Mouse (Mus musculus) ovary, postnatal 10 days (tissue): ENCODE results near the gene Specc1.

ENCODE experiments used
- DNase-seq: peaks from one replicate; pipeline ENCODE4 v3.0.0; 2022; ENCODE audit warnings: low spot score

Gene Specc1

DNA sequence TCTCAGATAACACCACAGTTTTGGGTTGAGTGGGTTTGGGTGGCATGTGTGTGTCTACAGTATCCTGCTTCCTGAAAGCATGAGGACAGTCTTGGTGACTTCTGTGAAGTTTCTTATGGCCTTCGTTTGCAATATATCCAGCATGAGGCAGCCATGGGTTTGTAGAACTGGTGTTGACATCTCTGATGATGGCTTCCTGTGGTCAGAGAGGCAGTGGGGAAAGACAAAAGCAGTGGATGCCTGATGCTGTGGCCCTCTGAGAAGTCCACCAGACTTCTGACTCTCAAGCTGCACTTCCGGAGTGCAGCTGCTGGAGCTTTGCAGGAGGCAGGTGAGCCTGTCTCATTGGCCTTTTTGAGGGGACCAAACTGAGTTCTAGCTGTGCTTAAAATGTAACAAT lies 60.4 kb downstream of the Specc1 start:
- DNase-seq, result no peak

DNA sequence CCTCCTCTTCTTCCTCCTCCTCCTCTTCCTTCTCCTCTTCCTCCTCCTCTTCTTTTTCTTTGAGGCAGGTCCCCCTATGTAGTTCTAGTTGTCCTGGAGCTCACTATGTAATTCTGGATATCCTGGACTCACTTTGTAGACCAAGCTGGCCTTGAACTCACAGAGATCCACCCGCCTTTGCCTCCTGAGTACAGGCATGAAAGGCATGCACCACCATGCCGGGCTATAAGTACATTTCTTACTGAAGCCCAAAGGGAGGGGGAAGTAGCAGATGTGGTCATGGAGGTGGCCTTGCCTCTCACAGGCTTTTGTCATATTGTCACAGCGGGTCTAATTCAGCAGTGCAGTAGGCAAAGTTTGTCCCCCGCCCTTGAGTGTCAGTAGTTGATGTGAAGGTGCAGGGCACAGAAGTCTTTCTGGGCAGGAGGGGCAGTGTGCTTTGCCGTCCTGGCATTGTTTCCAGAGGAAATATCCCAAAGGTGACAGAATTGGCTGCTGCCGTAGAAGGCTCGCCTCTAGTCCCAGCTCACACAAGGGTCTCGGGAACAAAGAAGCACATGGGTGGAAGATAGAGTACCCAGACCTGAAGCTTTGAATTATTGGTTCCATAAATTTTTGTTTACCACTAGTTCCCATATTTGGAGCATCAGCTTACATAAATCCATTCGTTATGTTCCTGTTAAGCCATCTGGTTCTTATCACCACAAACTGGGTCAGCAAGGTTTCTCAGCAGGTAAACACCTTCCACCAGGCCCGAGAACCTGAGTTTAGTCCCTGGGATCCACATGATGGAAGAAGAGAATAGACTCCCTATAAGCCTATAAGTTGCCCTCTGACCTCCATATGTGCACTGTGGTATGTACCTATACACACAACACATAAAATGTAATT lies 62.0 kb downstream of the Specc1 start:
- DNase-seq, result no peak

DNA sequence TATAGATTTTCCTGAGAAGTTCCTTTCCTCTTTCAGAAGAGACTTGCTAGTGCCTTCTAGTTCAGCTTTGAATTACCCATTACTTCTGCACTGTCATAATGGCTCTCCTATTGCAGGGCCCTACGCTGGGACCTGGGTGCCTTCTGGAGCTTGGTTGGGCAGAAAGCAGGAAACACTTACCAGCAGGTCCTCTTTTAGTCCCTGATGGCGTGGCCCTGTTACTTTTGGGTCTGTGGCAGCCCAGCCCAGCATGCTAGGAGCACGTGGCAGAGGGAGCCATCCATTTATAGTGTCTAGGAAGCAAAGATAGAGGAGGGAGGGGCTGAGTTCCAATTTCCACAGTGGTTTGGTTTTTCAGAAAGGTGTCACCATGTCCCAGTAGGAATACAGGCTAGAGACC lies 63.3 kb downstream of the Specc1 start:
- no peak for DNase-seq

DNA sequence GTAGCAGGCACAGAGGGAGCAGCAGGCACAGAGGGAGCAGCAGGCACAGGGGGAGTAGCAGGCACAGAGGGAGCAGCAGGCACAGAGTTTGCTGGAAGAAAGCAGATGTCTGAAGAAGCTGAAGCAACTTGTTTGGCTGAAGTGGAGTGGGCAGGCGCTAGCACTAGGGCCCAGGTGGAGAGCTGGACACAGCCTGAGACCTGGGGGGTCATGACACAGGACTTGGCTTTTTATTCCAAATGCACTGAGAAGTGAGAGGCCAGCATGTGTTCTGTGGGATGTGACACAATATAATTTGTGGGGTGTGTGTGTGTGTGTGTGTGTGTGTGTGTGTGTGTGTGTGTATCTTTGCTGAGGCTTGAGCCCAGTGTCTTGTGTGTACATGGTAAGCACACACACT lies 64.3 kb downstream of the Specc1 start:
- DNase-seq, result no peak

DNA sequence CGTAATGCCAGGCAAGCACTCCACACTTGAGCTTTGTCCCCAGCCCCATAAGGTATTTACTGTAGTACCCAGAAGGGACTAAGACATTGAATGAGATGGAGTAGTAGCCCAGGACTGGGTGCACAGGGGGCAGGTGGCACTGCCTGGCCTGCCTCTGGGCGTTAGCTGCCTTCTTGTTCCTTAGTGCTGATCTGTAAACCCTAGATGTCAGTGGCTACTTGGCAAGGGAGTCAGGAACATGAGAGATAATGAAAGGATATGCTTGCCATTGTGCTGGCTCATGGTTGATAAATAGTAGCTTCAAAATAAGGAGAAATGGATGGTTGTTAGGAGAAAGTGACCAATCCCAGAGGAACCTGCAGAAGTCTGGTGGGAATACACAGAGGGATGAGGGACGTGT lies 65.5 kb downstream of the Specc1 start:
- no peak for DNase-seq

DNA sequence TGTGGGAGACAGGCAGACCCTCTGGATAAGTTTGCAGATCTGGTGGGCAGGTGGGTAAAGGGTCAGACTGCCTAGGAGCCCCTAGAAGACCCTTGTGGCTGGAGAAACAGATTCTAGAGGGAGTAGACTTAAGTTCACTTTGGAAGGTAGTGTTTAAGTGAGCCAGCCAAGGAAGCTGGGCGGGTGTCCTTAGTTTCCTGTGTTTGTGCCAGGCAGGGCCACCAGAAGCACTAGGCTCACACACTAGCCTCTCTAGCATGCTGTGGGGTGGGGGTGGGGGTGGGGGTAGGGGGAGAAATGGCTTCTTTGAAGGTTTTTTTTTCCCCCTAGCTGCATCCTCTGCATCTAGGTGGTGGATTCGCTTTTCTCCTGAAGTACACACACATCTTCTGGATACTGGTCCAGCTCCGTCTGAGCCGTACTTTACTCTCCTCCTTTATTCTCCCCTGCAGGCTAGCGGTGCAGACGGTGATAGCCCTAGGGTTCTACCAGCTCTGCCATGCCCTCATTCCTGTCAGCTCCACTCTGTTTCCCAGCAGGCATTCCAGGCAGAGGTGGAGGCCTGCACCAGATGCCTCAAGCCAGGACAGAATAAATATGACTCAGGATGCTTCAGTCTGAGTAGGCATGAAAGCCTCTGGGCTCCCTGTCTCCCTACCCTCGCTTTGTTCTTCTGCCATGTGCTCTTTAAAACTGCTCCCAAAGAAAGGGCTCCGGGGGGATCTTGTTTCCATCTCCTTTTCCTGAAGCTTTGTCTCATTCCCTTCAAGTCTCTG lies 66.3 kb downstream of the Specc1 start:
- no peak for DNase-seq

DNA sequence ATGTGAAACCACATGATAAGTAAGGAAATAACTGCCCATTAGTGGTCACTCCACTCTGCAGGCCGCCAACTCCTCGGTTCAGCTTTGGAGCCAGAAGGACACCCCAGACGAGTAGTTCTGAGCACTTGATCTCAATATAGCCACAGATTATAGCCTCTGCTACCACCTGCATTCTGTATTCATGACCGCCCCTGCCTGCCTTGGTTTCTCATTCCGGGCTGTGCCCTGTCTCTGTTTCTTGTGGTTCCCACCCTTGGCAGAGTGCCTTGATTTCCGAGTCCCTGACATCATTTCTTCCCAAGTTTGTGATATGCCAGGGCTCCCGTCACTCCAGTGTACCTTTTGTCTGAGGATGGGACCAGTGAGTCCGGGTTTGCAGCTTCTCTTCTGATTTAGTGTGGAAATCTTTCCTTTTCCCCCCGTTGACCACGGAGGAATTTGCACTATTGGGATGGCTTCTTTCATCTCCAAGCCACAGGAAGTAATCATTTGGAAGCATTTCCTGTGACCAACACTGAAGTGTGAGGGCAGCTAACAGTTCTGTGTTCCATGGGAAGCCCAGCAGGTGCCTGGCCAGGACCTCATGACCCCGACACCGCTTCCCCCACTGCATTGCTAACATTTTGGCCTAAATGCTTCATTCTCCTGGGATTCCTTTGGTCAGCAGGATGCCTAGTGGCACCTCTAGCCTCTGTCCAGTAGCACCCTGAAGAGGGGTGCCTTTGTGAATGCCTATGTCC lies 67.1 kb downstream of the Specc1 start:
- no peak for DNase-seq

DNA sequence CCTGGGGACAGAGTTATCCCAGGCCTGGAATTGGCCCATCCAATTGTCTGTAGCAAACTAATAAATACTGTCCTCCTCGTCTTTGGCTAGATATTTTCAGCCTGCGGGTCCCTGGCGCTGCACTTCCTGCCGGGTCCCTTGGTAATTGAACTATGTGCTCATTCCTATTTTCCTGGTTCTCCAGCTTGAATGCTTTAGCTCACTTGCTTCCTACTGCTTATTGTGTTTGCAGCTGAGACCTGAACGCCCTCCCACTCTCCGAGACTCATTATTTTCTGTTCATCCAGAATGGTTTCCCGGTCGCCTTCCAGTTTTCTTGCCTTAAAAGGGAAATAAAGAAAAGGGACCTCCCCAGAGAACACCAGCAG lies 67.7 kb downstream of the Specc1 start:
- no peak for DNase-seq

DNA sequence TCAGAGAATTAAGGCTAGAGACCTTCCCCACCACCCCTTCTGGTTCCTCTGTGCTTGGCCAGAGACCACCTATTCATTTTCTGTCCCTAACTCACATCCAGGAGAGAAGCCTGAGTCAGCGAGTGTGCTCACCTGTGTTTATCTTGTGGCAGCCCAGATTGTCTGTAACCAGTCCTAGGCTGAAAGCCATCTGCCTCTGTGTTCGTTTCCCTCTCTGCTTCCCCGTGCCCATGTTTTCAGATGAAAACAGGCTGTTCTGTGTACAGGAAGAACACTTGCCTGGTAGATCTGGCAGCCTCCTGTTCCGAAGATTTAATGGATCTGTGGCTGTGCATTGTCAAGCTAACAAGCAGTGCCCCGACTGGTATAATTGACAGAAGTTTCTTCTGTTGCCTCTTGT lies 68.4 kb downstream of the Specc1 start:
- no peak for DNase-seq

DNA sequence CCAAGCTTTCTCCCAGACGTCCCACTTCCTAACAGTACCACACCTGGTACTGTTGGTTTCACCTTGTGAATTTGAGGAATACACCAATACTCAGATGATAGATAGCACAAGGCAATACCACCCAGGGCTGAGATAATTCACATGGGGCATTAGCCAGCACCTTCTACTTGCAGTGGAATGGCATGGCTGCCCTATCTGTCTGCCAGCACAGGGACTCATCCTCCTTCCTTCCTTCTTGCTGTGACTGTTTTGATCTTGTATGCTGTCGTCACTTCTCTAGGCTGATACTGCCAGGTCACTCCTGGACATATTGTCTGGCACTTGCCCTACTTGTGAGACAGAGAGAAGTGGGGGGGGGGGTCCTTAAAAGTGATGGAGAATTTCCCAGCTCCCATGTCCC lies 69.2 kb downstream of the Specc1 start:
- no peak for DNase-seq

DNA sequence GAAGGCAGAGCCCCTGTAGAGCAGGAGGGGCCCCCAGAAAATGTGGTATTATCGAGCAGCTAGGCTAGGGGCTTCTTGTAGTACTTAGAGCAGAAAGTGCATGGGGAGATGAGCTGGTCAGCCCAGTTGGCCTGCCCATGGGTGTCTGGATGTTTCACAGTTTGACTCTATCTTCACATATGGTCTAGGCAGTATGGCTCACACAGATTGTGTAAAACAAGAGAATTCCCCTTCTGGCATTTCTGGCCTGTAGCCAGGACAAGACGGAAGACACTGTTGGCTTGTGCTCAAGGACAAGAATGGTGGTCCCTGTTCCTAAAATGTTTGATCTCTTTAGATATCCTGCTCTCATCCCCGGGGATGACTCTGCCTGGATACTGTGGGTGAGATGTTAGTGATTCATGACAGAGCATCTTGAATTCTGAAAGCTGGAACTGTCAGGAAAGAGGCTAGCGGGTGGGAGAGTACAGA lies 69.8 kb downstream of the Specc1 start:
- no peak for DNase-seq

DNA sequence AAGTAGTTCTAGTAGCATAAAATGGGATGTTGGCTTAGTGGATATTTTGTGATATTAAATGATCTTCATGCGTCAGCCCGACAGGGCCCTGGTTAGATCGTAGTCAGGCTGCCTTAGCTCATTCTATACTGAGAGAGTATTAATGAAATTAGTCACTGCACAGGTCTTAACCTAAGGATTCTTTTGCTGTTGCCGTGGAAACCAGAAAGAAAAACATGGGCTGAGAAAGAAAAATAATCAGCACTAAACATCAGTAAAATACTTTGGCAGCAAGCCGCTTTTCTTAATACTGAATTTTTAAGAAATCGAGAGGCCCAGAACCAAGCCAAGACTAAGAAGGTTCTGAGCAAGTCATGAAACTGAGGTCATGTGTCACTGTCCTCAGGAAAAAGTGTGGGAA lies 70.7 kb downstream of the Specc1 start:
- DNase-seq, result no peak

DNA sequence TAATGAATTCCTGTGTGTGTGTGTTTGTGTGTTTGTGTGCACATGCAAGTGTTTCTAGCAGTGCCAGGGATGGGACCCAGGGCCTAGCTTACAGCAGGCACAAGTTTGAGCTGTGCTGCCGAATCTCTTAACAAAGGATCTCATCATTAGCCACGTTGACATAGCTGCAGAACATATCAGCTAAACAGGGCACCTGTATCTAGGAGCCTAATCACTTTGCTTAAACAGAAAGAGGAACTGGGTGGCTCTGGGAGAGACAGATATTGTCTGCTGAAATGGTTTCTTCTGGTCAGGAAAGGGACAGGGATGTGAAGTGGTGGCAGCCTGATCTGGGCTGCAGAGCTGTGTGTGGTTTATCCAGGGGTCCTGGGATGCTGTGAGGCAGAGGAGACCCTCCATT lies 71.1 kb downstream of the Specc1 start:
- no peak for DNase-seq

DNA sequence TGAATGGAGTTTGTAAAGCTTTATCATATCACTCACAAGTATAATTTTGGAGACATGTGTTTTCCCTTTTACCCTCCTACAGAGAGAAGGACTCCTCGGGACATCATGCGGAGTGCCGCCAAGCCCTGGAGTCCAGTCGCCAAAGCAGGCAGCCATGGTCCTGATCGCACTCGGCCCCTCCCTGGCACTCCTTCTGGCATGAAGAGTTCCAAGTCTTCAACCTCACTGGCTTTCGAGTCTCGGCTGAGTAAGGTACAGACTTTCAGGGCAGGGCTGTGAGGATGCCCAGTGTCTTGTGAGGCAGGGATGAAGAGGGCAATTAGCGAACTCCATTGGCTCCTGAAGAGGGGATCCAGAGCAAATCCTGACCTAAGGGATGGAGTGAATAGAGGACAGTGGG lies 72.6 kb downstream of the Specc1 start:
- DNase-seq, result no peak

DNA sequence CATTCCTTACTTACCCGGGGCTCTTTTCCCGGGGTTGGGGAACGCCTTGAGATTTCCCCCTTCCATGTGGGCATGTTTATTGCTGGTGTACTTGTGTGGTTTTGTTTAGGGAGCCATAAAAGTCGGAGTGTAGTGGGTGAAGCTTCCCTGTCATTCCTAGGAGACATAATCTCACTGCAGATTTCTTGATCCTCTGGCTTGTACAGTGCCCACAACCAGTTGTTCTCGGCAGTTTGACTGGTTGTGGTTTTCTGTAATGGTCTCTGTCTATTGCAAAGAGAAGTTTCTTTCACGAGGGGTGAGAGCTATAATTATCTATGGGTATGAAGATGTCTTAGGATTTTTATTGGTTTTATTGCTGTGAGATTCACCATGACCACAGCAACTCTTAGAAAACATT lies 78.0 kb downstream of the Specc1 start:
- no peak for DNase-seq

DNA sequence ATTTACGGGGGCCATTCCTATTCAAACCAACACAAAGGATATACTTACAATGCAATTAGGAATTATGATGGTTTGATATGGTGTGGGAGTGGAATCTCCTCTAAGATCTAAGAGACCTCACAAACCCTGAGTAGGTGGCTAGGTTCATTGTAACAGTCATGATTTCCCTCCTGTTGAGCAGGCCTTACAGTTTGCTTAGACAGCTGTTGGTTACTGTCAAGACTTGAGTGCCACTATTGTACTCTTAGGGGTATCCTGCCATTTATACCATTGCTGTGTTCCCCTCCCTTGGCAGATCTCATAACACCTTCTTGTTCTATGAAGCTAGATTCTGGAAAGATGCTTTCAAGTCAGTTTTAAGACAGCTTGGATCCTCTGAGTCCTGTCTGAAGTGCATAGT lies 78.7 kb downstream of the Specc1 start:
- DNase-seq, result no peak

DNA sequence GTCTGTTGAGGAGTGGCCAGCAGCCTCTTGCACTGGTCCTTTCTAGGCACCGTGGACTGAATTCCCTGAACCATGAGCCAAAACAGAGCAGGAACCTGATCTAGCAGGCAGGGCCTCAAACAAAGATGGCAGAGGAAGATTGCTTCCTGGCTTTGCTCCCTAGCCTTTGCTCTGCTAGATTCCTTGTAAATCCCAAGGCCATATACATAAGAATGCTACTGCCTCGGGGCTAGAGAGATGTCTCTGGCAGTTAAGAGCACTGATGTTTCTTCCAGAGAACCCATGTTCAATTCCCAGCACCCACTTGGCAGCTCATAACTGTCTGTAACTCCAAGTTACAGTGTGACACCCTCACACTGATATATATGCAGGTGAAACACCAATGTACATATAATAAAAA lies 83.6 kb downstream of the Specc1 start:
- no peak for DNase-seq

DNA sequence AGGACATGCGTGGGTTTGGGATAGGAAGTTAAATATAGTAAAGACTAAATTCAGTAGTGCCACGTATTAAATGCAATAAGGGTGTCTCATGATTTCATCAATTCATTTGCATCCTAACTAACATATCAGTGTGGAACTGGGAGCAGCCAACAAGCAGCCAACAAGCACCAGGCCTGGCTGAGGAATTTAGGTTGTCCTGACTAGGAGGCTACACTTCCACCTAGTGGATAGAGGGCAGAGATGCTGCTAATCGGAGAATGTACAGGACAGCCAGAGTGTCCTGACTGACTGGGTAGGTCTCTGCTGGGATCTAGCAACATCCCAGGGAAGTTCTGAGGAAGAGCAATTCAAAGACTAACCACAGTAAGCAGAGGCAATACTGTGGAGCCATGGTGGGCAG lies 88.1 kb downstream of the Specc1 start:
- no peak for DNase-seq

DNA sequence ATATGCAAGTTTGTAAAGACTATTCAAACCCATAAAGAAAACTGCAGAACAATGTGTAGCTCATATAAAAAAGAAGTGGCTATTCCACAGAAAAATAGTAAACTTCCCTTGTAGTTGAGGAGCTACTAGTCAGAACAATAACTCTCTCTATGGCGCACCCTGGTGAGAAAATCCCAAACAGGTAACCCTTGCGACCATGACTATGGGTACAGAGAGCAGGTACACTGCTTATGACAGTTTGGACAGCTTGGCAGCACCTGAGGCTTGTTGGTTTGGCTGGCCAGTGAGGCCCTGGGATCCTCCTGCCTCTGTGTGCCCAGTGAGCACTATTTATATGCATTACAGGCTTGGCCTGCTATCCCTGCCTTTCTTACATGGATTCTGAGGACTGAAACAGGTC lies 89.4 kb downstream of the Specc1 start:
- DNase-seq, result no peak

DNA sequence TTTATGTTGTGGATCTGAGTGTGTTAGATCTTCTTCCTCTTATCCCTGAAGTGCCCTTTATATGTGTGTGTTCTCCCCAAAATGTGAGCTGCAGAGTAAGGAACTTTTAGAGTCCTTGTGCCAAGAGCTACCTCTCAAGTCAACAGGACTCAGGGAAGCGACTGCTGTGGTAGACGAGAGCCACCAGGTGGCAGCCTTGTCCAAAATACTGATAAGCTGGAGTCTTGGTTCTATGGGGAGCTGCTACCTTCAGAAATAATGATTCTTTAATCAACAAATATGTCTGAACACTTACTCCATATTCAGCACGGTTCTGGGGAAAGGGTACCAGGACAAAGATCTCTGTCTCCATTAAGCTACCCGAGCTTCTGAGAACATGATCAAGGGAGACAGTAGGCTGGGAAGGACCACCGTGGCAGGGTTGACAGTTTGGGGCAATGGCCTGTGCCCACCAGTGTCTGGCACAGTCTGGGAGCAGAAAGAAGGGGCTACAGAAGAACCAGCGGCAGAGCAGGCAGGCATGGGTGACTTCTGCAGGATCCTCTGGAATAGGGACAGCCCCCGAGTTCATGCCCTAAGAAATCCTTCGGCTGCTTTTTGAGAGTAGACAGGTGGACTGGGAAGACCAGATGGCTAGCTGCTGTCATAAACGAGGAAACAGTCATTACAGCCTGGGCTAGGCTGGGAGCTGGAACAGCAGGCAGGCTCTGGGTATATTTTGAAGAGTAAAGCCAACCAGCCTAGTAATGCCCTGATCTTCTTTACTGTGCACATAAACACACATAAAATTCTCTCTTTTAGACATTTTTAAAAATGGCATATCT lies 91.5 kb downstream of the Specc1 start:
- DNase-seq, result no peak

DNA sequence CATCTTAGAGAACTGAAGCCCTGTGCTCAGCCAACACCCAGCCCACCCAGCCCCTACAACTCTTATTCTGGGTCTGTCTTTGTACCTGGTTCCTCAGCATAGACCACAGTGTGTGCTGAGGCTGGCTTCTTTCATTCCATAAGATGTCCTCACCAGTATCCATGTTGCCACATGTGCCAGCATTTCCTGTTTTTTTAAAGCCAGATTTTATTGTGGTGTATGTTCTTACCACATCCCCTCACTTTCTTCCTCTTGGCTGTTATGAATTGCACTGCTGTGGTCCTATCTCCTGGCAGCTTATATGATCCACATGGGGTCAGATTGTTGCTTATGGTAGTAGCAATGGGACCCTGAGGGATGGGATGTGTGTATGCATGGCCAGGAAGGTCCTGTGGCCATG lies 92.6 kb downstream of the Specc1 start:
- DNase-seq, result no peak
